Mouse (Mus musculus) embryonic facial prominence, embryonic 13.5 days (tissue): Measurements from ENCODE around the gene Prdx5. TPM values are rescaled to one million over a fixed set of nuclear protein-coding genes. Genes with fewer than 3 reads are reported as not detected.

Experiments
- ATAC-seq: fragments of 200-750 bp; cut with Nextera tagmentation; 2 replicates; pipeline ENCODE4 v1.8.0; 2017; ENCODE audit warnings: low read depth; ENCODE audit not compliant: insufficient number of reproducible peaks, insufficient read depth, low FRiP score, low TSS enrichment
- H3K27ac ChIP-seq: fragments of 300-500 bp; sonication (generic); 2 replicates; pipeline ENCODE4 v1.5.1; 2015; ENCODE audit warnings: moderate library complexity, mild to moderate bottlenecking, inconsistent platforms
- H3K27me3 ChIP-seq: fragments of 300-500 bp; sonication (generic); 2 replicates; pipeline ENCODE4 v1.6.1; 2015; ENCODE audit warnings: mild to moderate bottlenecking, inconsistent platforms
- H3K36me3 ChIP-seq: fragments of 300-500 bp; sonication (generic); 2 replicates; pipeline ENCODE4 v1.6.1; 2015; ENCODE audit warnings: mild to moderate bottlenecking, inconsistent platforms
- H3K4me1 ChIP-seq: fragments of 300-500 bp; sonication (generic); 2 replicates; pipeline ENCODE4 v1.6.1; 2015; ENCODE audit warnings: inconsistent platforms
- H3K4me2 ChIP-seq: fragments of 300-500 bp; sonication (generic); 2 replicates; pipeline ENCODE4 v1.6.1; 2015; ENCODE audit warnings: moderate library complexity, mild to moderate bottlenecking, inconsistent platforms
- H3K4me3 ChIP-seq: fragments of 300-500 bp; sonication (generic); 2 replicates; pipeline ENCODE4 v1.5.1; 2015; ENCODE audit warnings: mild to moderate bottlenecking, inconsistent platforms
- H3K9ac ChIP-seq: fragments of 300-500 bp; sonication (generic); 2 replicates; pipeline ENCODE4 v1.6.1; 2015; ENCODE audit warnings: mild to moderate bottlenecking, inconsistent platforms
- H3K9me3 ChIP-seq: fragments of 300-500 bp; sonication (generic); 2 replicates; pipeline ENCODE4 v1.6.1; 2016; ENCODE audit warnings: inconsistent platforms
- WGBS: fragments of 180-500 bp; shearing (Covaris S2); methylation state at CpG from one replicate; pipeline ENCODE4 v1.1.7; 2015; ENCODE audit warnings: mixed read lengths; 5-methylcytosine and 5-hydroxymethylcytosine counted together
- microRNA-seq: library from miRNA; unstranded; fragments of <30 nt; microRNA quantifications from one replicate; pipeline ENCODE4, GENCODE M21; 2016
- polyA plus RNA-seq: library from polyadenylated mRNA; unstranded; fragments of >200 nt; fragmentation: Nextera tagmentation; extraction: Ambion mirVana; gene quantifications from 2 replicates; pipeline ENCODE4 v1.2.1, GENCODE M21; 2015

The Prdx5 gene
- polyA plus RNA-seq, 1 experiment from 2014 or later, result 239 TPM

GRCm38 (mm10) chr19:6861451-6861850 lies 48.5 kb downstream of the Prdx5 start:
- Histone ChIP-seq H3K4me2 (no peak overlapping the region), H3K36me3 (no peaks in the 10 kb centered on the region), H3K27ac (no peak overlapping the region), H3K4me3 (no peak overlapping the region), H3K27me3 (no peaks in the 10 kb centered on the region), H3K9me3 (no peaks in the 10 kb centered on the region), H3K4me1 (no peaks in the 10 kb centered on the region), H3K9ac (no peak overlapping the region)
- no peak for ATAC-seq
- WGBS, result 86% methylated on average over 4 of the region's 4 CpGs

- peaks cover 5% of the 10 kb centered on the region for H3K27me3 ChIP-seq
- H3K9me3 ChIP-seq, result no peaks in the 10 kb centered on the region
- H3K4me1 ChIP-seq, result no peaks in the 10 kb centered on the region; the same call in 1 of the 2 replicates
- no peak overlapping the region for H3K9ac ChIP-seq
- H3K27ac ChIP-seq, result no peak overlapping the region
- no peak overlapping the region for H3K4me3 ChIP-seq
- 82% methylated on average over 6 of the region's 6 CpGs for WGBS
- ATAC-seq, result no peak
- no peak overlapping the region for H3K4me2 ChIP-seq
- no peaks in the 10 kb centered on the region for H3K36me3 ChIP-seq
Measured at GRCm38 (mm10) chr19:6860706-6861105, 49.2 kb downstream of the Prdx5 start.

- WGBS, result 82% methylated on average over 3 of the region's 3 CpGs
- no peak overlapping the region for H3K27ac ChIP-seq
Measured at GRCm38 (mm10) chr19:6859971-6860370, 49.9 kb downstream of the Prdx5 start.

GRCm38 (mm10) chr19:6859032-6859651 lies 50.8 kb downstream of the Prdx5 start:
- Histone ChIP-seq H3K9ac (no peak overlapping the region), H3K36me3 (no peaks in the 10 kb centered on the region), H3K4me3 (no peak overlapping the region), H3K9me3 (no peaks in the 10 kb centered on the region), H3K4me2 (no peak overlapping the region), H3K27me3 (peaks cover 20% of the 10 kb centered on the region), H3K27ac (no peak overlapping the region), H3K4me1 (peaks cover 8% of the 10 kb centered on the region)
- WGBS, result 68% methylated on average over 2 of the region's 2 CpGs
- ATAC-seq, result no peak

More at GRCm38 (mm10) chr19:6859971-6860370, 49.9 kb downstream of the Prdx5 start:
- H3K4me1 ChIP-seq, result peaks cover 7% of the 10 kb centered on the region
- no peaks in the 10 kb centered on the region for H3K9me3 ChIP-seq
- no peak overlapping the region for H3K4me2 ChIP-seq
- ATAC-seq, result no peak
- no peaks in the 10 kb centered on the region for H3K36me3 ChIP-seq
- no peak overlapping the region for H3K9ac ChIP-seq
- no peak overlapping the region for H3K4me3 ChIP-seq
- H3K27me3 ChIP-seq, result peaks cover 13% of the 10 kb centered on the region

- Histone ChIP-seq H3K36me3 (no peaks in the 10 kb centered on the region), H3K27me3 (peaks cover 20% of the 10 kb centered on the region), H3K9me3 (no peaks in the 10 kb centered on the region), H3K4me1 (peaks cover 8% of the 10 kb centered on the region), H3K4me3 (no peak within 1 kb of the TSS), H3K4me2 (no peak within 1 kb of the TSS), H3K27ac (no peak within 1 kb of the TSS), H3K9ac (no peak within 1 kb of the TSS)
- 72% methylated on average over 7 of the region's 7 CpGs for WGBS
- ATAC-seq, result no peak
Measured at GRCm38 (mm10) chr19:6858031-6858430, 51.9 kb downstream of the Prdx5 start, which contains the start of gene Ccdc88b. TSS of gene Ccdc88b (minus strand) at chr19:6858211.

- 79% methylated on average over 9 of the region's 9 CpGs for WGBS
- ATAC-seq, result no peak
Measured at GRCm38 (mm10) chr19:6857391-6858005, 52.4 kb downstream of the Prdx5 start.

GRCm38 (mm10) chr19:6857003-6857360 lies 52.9 kb downstream of the Prdx5 start:
- Histone ChIP-seq H3K9ac (no peak overlapping the region), H3K4me1 (peaks cover 8% of the 10 kb centered on the region), H3K27ac (no peak overlapping the region), H3K36me3 (no peaks in the 10 kb centered on the region), H3K27me3 (peaks cover 20% of the 10 kb centered on the region), H3K9me3 (no peaks in the 10 kb centered on the region), H3K4me2 (no peak overlapping the region), H3K4me3 (no peak overlapping the region)
- 59% methylated on average over 3 of the region's 3 CpGs for WGBS
- no peak for ATAC-seq

More at GRCm38 (mm10) chr19:6857391-6858005, 52.4 kb downstream of the Prdx5 start:
- Histone ChIP-seq H3K9ac (no peak overlapping the region), H3K4me1 (peaks cover 8% of the 10 kb centered on the region), H3K27me3 (peaks cover 20% of the 10 kb centered on the region), H3K4me3 (no peak overlapping the region), H3K4me2 (no peak overlapping the region), H3K36me3 (no peaks in the 10 kb centered on the region), H3K27ac (no peak overlapping the region), H3K9me3 (no peaks in the 10 kb centered on the region)

Small RNAs within 50 kb of the gene (microRNA-seq; reads per million reads assigned to microRNA genes)
- gene Mir6990, result 0.55 reads per million

Other genes starting within 250 kb of the Prdx5 start
- gene Rps6ka4, start 69.5 kb downstream of the Prdx5 start, polyA plus RNA-seq, result 20.9 and 24.3 TPM in 2 replicates
- gene Ccdc88b, start 51.9 kb downstream of the Prdx5 start, polyA plus RNA-seq, result 0.25 and 0.88 TPM in 2 replicates
- gene Trmt112, start 408 bp downstream of the Prdx5 start, polyA plus RNA-seq, result 176 and 194 TPM in 2 replicates
- 9.5 and 10.9 TPM in 2 replicates for gene Esrra, start 11.7 kb upstream of the Prdx5 start, polyA plus RNA-seq
- gene Catsperz, start 15.3 kb upstream of the Prdx5 start, polyA plus RNA-seq, result 2.3 and 3.4 TPM in 2 replicates
- gene Kcnk4, start 24.4 kb upstream of the Prdx5 start, polyA plus RNA-seq, result 1.2 and 1.3 TPM in 2 replicates
- 80.0 and 83.6 TPM in 2 replicates for gene Bad, start 31.8 kb upstream of the Prdx5 start, polyA plus RNA-seq
- 26.9 and 35.2 TPM in 2 replicates for gene Gpr137, start 32.4 kb upstream of the Prdx5 start, polyA plus RNA-seq
- 84.9 and 120 TPM in 2 replicates for gene Ppp1r14b, start 64.9 kb upstream of the Prdx5 start, polyA plus RNA-seq
- 41.5 and 42.4 TPM in 2 replicates for gene Plcb3, start 66.4 kb upstream of the Prdx5 start, polyA plus RNA-seq
- 84.4 and 95.1 TPM in 2 replicates for gene Fkbp2, start 70.4 kb upstream of the Prdx5 start, polyA plus RNA-seq
- 53.4 and 58.6 TPM in 2 replicates for gene Vegfb, start 77.5 kb upstream of the Prdx5 start, polyA plus RNA-seq
- gene Dnajc4, start 82.5 kb upstream of the Prdx5 start, polyA plus RNA-seq, result 23.0 and 23.8 TPM in 2 replicates
- gene Nudt22, start 86.0 kb upstream of the Prdx5 start, polyA plus RNA-seq, result 19.7 and 22.4 TPM in 2 replicates
- 11.9 and 12.4 TPM in 2 replicates for gene Trpt1, start 86.0 kb upstream of the Prdx5 start, polyA plus RNA-seq
- 6.9 and 7.9 TPM in 2 replicates for gene Fermt3, start 109.4 kb upstream of the Prdx5 start, polyA plus RNA-seq
- 211 and 240 TPM in 2 replicates for gene Stip1, start 129.9 kb upstream of the Prdx5 start, polyA plus RNA-seq
- gene Macrod1, start 146.7 kb upstream of the Prdx5 start, polyA plus RNA-seq, result 7.1 and 9.0 TPM in 2 replicates
- 13.0 and 13.6 TPM in 2 replicates for gene Flrt1, start 195.6 kb upstream of the Prdx5 start, polyA plus RNA-seq